Mouse (Mus musculus): Measurements from ENCODE around the gene Tnik. TPM values are rescaled to one million over a fixed set of nuclear protein-coding genes. Genes with fewer than 3 reads are reported as not detected.
A peak's percentile ranks its signal among the peaks of the same experiment; 100 is the strongest.

The Tnik gene
- polyA plus RNA-seq, 1 experiment: 142 TPM

- Histone ChIP-seq H3K27ac (ENCODE audit: insufficient read depth, low read depth, low read length) (no peak overlapping the region), H3K4me1 (ENCODE audit: control insufficient read depth, insufficient read depth, low read length) (peaks cover 11% of the 10 kb centered on the region), H3K4me3 (ENCODE audit: insufficient read depth, low read depth, low read length) (no peak overlapping the region)
- 79% methylated on average over 7 of the region's 7 CpGs for WGBS
- TF ChIP-seq POLR2A (IDR thresholded peaks at IDR 0.05; ENCODE audit: insufficient read depth, low read depth, low read length): no peak
- TF ChIP-seq CTCF (IDR thresholded peaks at IDR 0.05; ENCODE audit: insufficient read depth, low read depth, low read length): no peak
Observed at GRCm38 (mm10) chr3:28485716-28486115, 222.7 kb downstream of the Tnik start.

GRCm38 (mm10) chr3:28487418-28487817 is 224.4 kb downstream of the Tnik start:
- peak overlapping the region; percentile 70 for H3K27ac ChIP-seq (ENCODE audit: insufficient read depth, low read depth, low read length)
- WGBS: 34% methylated on average over 9 of the region's 9 CpGs
- H3K4me1 ChIP-seq (ENCODE audit: control insufficient read depth, insufficient read depth, low read length): peaks cover 19% of the 10 kb centered on the region
- H3K4me3 ChIP-seq (ENCODE audit: insufficient read depth, low read depth, low read length): no peak overlapping the region
- no peak for TF ChIP-seq CTCF (IDR thresholded peaks at IDR 0.05; ENCODE audit: insufficient read depth, low read depth, low read length)
- no peak for TF ChIP-seq POLR2A (IDR thresholded peaks at IDR 0.05; ENCODE audit: insufficient read depth, low read depth, low read length)

DNA sequence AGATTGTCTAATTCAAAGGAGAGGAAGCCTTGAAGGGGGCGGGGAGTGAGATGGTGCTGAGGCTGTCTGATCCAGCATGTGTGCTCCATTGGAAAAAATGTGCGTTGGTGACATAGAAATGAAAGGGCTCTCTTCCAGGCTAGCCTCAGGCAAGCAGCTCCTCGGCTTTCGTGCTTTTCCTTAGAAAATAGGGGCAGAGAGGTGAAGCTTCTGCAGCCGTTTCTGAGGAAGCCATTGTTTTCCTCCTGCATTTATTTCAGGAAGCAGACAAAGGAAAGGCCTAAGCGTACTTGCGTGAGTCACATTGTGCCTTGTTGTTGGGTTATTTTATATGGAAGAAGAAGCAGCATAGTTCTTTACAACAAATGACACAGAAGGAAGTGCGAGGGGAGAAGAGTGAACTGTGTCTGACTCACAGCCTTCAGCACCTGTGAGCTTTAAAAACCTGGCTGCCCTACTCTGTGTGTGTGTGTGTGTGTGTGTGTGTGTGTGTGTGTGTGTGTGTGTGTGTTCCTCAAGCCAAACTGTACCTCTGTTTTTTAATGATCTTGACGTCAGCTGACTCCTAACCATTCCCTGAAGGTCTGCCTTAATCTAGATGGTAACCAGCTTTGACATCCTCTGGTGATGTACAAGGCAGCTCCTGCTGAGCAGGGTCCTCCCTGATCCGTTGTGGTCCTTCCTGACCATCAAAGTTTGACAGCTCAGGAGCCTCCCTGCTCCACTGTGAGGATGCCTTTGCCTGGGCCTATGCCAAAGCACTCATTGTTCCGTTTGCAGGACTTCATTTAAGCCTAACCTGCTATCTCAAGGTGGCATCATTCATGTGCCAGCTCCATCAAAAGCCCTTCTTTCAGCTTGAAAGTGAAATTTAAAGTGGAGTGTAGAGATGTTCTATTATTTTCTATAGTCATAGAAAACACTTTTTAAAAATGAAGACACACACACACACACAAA is 228.3 kb downstream of the Tnik start:
- peak overlapping the region; percentile 90 for H3K27ac ChIP-seq (ENCODE audit: insufficient read depth, low read depth, low read length)
- TF ChIP-seq POLR2A (IDR thresholded peaks at IDR 0.05; ENCODE audit: insufficient read depth, low read depth, low read length) (no peak), CTCF (IDR thresholded peaks at IDR 0.05; ENCODE audit: insufficient read depth, low read depth, low read length) (no peak)
- WGBS: 14% methylated on average over 11 of the region's 11 CpGs
- H3K4me1 ChIP-seq (ENCODE audit: control insufficient read depth, insufficient read depth, low read length): peaks cover 14% of the 10 kb centered on the region
- no peak overlapping the region for H3K4me3 ChIP-seq (ENCODE audit: insufficient read depth, low read depth, low read length)

DNA sequence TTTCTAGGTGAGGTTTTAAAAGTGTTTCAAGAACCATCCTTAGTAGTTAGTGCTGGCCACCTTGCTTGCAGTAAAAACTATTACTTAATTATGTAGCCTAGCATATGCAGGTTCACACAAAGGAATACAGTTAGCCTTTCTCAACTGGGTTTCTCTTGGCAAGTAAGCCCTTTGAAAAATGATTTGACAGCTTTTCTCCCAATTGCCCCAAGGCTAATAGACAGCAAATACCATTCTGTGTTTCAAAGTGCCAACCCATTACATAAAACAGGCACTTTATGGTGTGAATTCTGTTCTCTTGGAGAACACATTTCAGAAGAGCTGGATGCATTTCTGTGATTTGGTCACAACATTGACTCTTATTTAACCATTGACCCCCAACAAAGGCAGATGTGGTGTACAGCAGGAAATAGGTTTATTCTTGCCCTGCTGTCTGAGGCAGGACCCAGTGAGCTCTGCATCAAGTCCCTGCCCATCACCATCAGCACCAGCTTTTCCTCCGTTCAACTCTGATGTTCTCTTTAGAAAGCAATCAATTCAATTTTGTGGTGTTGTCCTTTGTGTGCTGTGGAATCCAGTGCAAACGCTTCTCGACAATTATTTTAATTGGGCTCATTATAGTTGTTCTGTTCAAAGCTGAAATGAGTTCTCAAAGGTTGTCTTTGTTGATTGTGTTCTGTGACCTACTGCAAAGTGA is 233.9 kb downstream of the Tnik start:
- Histone ChIP-seq H3K4me1 (ENCODE audit: control insufficient read depth, insufficient read depth, low read length) (peaks cover 4% of the 10 kb centered on the region; the same call in 1 of the 2 replicates), H3K27ac (ENCODE audit: insufficient read depth, low read depth, low read length) (no peak overlapping the region), H3K4me3 (ENCODE audit: insufficient read depth, low read depth, low read length) (no peak overlapping the region)
- no peak for TF ChIP-seq POLR2A (IDR thresholded peaks at IDR 0.05; ENCODE audit: insufficient read depth, low read depth, low read length)
- TF ChIP-seq CTCF (IDR thresholded peaks at IDR 0.05; ENCODE audit: insufficient read depth, low read depth, low read length): no peak
- WGBS: 23% methylated on average over 3 of the region's 3 CpGs

DNA sequence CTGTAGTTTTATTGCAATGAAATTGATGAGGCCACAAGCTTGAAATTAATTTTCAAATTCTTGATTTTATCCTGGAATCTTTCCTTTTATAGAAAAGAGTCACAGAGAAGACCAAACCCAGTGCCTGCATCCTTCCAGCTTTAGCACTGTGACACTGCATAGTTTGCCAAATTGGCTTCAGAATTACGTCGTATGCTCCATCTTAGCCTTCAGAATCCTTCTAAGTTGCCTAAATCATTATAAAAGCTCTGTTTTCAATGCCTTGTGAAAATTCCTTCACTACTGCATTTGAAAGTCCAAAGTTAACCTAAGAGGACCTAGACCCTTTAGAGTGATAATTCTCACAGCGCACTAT is 234.5 kb downstream of the Tnik start:
- Histone ChIP-seq H3K4me3 (ENCODE audit: insufficient read depth, low read depth, low read length) (no peak overlapping the region), H3K27ac (ENCODE audit: insufficient read depth, low read depth, low read length) (no peak overlapping the region), H3K4me1 (ENCODE audit: control insufficient read depth, insufficient read depth, low read length) (peaks cover 4% of the 10 kb centered on the region; the same call in 1 of the 2 replicates)
- WGBS: 65% methylated on average over 3 of the region's 3 CpGs
- TF ChIP-seq POLR2A (IDR thresholded peaks at IDR 0.05; ENCODE audit: insufficient read depth, low read depth, low read length) (no peak), CTCF (IDR thresholded peaks at IDR 0.05; ENCODE audit: insufficient read depth, low read depth, low read length) (no peak)

DNA sequence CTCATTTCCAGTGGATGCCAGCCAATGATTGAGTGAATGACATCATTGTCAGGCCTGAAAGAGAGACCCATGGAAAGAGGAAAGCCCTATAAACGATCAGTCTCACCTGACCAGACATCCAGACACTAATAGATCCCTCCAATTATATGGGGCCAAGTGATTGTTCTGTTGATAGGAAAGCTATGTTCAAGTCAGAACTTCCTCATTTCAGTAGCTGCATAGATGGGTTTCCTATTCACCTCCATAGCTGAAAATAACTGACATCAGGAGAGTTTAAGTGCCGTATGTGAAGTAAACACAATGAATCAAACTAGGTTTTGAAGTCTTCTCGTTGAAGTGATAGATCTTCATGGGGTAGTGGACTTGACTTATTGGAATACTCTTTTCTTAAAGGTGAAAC is 239.7 kb downstream of the Tnik start:
- Histone ChIP-seq H3K4me3 (ENCODE audit: insufficient read depth, low read depth, low read length) (no peak overlapping the region), H3K27ac (ENCODE audit: insufficient read depth, low read depth, low read length) (no peak overlapping the region), H3K4me1 (ENCODE audit: control insufficient read depth, insufficient read depth, low read length) (peaks cover 2% of the 10 kb centered on the region; the same call in 1 of the 2 replicates)
- no peak for TF ChIP-seq POLR2A (IDR thresholded peaks at IDR 0.05; ENCODE audit: insufficient read depth, low read depth, low read length)
- no peak for TF ChIP-seq CTCF (IDR thresholded peaks at IDR 0.05; ENCODE audit: insufficient read depth, low read depth, low read length)
- 81% methylated on average over 3 of the region's 3 CpGs for WGBS

- Histone ChIP-seq H3K27ac (ENCODE audit: insufficient read depth, low read depth, low read length) (peak overlapping the region; percentile 40), H3K4me3 (ENCODE audit: insufficient read depth, low read depth, low read length) (no peak overlapping the region), H3K4me1 (ENCODE audit: control insufficient read depth, insufficient read depth, low read length) (peaks cover 5% of the 10 kb centered on the region)
- TF ChIP-seq POLR2A (IDR thresholded peaks at IDR 0.05; ENCODE audit: insufficient read depth, low read depth, low read length) (no peak), CTCF (IDR thresholded peaks at IDR 0.05; ENCODE audit: insufficient read depth, low read depth, low read length) (no peak)
- WGBS: 40% methylated on average over 6 of the region's 6 CpGs
Observed at GRCm38 (mm10) chr3:28509337-28509935, 246.4 kb downstream of the Tnik start.

- Histone ChIP-seq H3K4me1 (ENCODE audit: control insufficient read depth, insufficient read depth, low read length) (peaks cover 2% of the 10 kb centered on the region; the same call in 1 of the 2 replicates), H3K27ac (ENCODE audit: insufficient read depth, low read depth, low read length) (peak overlapping the region; percentile 38; the same call in 1 of the 2 replicates), H3K4me3 (ENCODE audit: insufficient read depth, low read depth, low read length) (no peak overlapping the region)
- TF ChIP-seq CTCF (IDR thresholded peaks at IDR 0.05; ENCODE audit: insufficient read depth, low read depth, low read length): no peak
- TF ChIP-seq POLR2A (IDR thresholded peaks at IDR 0.05; ENCODE audit: insufficient read depth, low read depth, low read length): no peak
- 38% methylated on average over 6 of the region's 6 CpGs for WGBS
Observed at GRCm38 (mm10) chr3:28523004-28523482, 260.0 kb downstream of the Tnik start.

Data from olfactory bulb, adult 2 months (tissue).